Mouse (Mus musculus): ENCODE results near the gene Scamp2. TPM values are rescaled to one million over a fixed set of nuclear protein-coding genes. Genes with fewer than 3 reads are reported as not detected.

Gene Scamp2
- polyA plus RNA-seq (2021; fragmentation: Nextera tagmentation) = 33.9 and 37.4 TPM in 2 replicates
- long read RNA-seq, experiment 1, transcript Scamp2-201 (9 exons, 2,340 nt) = major isoform, 69 of 76 reads
- long read RNA-seq, experiment 1, partial matches to known transcripts = 4 of 76 reads
- long read RNA-seq, experiment 1, other reads (novel, unspliced or antisense) = 3 of 76 reads
- long read RNA-seq, experiment 2, transcript Scamp2-201 (9 exons, 2,340 nt) = major isoform, 133 of 145 reads
- long read RNA-seq, experiment 2, partial matches to known transcripts = 1 of 145 reads
- long read RNA-seq, experiment 2, other reads (novel, unspliced or antisense) = 11 of 145 reads

DNA sequence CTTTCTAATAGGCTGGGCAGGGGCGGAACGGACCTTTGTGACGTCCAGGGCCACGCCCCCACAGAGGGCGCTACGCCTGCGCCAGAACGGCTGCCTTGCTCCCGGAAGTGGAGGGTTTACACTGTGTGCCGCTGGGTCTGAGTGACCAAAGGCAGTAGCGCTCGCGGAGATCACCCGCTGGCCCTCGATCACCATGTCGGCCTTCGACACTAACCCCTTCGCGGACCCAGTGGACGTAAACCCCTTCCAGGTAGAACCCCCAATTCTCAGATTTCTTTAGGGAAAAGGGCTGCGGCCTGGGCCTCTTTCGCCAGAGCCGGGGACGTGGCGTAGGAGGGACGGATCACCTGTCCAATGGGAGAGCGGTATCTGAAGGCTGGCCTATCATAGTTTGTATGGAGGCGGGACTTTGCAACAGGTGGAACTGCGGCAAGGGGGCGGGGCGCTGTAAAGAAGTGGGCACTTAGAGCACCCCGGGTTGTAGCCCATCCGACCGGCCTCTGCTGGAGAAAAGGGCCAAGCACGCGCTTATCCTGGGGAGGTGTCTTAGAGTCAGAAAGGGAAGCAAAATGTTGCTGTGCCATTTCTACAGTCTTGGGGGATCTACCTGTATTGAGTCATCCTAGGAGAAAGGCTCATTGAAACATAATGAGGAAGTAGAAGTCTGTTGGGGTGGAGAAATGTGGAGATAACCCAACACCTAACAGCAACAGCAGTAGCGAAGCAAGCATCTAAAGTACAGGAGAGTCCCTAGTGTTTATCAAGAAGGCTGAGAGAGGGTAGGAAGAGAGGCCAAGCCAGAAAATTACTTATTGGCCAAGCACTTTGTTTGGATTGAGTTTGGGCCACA is at the start of gene Scamp2:
Scamp2 (plus strand) TSS at position 83 of the 850 bp plus-strand sequence.

DNA sequence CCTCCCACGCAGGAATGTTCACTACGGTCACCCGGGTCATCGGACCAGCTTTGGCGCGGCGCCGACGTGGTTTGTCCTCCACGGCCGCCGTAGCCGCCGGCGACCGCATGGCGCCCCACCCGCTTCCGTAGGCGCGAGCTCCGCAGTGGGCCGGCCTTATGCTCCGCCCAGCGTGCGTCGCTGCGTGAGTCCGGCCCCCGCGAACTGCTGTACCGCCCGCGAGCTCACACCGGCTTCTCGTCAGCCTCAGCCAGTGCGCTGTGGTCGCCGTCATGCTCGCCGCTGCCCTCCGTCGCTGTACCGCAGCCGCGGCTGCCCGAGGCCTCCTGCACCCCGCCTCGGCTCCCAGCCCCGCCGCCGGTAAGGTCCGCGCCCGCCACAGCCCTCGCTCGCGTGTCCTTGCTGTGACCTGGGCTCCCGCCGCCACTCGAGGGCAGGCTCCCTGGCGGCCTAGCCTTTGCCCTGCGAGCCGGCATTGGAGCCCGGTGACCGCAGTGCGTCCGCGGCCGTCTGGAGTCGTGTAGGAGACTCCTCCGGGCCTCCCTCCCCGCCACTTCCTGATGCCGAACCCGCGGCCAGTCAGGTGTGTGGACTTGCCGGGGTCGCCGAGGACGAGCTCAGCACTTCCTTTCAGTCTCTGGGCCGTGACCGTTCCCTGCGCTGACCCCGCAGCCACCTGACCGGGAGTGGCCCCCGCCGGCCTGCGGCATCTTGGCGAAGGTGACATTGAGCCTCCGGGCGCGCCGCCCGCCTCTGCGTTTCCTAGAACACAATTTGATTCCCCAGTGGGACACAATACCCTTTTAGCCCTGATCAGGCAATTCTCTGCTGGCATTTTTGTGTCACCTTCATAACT is 39.5 kb upstream of the Scamp2 start, which contains the start of gene Cox5a:
Cox5a (plus strand) TSS at position 219 of the 856 bp plus-strand sequence.

DNA sequence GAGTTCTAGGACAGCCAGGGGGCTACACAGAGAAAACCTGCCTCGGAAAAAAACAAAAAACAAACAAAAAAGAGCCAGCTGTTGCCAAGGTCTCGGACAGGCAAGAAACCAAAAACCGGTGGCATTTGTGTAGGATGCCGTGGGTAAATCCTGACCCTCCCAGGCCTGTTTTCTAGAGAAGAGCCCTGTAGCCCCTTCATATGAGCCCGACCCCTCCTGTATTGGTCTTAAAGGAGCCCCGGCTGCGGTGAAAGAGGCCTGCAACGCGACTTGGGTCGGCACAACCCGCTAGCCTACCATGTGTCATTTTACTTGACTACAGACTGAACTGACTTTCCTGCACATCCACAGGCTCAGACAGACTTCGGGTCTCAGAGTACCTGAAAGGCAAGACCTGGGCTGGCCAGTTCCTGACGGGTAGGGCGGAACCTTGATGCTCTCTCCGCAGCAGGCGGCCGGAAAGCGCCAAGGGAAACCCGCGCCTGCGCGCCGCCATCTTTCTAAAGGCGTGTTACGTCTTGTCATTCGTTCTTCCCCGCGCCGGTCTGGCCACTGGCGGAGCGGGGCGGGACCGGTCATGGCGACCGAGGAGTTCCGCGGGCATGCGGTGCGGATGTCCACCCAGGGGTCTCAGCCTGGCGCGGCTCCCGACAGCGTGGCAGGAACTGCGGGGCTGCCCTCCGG is 23.6 kb upstream of the Scamp2 start, which contains the start of gene Fam219b:
Fam219b (plus strand) TSS at position 485 of the 684 bp plus-strand sequence.

DNA sequence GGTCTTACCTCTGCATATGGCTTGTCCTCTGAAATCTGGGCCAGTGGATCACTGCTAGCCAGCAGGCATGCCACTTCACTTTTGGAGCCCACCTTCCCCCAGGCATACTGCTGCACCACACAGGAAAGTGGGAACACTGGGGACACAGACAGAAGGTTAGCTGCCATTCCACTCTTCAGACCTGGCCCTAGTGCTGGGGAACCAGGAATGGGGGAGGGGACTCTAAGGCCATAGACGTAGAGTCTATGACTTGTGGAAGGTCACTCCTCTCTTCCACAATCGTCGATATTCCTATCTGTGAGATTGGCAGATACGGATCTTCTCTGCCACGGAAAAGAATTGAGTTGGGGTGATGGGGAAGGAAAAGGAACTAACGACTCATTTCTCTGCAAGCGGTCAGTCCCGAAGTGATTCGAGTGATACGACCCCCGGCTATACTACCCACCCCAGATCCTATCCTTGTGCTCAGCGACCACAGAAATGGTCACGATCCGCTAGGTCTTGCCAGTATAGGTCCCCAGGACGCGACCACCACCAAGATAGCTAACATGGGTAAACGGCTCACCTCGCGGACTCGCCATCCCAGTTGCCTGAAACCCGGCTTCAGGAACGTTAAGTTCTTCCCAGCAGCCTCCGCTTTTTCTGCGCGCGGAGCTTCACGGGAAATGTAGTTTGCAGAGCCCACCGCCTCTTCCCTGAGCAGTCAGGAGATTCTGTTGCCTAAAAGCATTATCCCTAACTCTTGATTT is 8.4 kb upstream of the Scamp2 start, which contains the start of gene Mpi:
Mpi (minus strand) TSS at position 625 of the 749 bp plus-strand sequence.

DNA sequence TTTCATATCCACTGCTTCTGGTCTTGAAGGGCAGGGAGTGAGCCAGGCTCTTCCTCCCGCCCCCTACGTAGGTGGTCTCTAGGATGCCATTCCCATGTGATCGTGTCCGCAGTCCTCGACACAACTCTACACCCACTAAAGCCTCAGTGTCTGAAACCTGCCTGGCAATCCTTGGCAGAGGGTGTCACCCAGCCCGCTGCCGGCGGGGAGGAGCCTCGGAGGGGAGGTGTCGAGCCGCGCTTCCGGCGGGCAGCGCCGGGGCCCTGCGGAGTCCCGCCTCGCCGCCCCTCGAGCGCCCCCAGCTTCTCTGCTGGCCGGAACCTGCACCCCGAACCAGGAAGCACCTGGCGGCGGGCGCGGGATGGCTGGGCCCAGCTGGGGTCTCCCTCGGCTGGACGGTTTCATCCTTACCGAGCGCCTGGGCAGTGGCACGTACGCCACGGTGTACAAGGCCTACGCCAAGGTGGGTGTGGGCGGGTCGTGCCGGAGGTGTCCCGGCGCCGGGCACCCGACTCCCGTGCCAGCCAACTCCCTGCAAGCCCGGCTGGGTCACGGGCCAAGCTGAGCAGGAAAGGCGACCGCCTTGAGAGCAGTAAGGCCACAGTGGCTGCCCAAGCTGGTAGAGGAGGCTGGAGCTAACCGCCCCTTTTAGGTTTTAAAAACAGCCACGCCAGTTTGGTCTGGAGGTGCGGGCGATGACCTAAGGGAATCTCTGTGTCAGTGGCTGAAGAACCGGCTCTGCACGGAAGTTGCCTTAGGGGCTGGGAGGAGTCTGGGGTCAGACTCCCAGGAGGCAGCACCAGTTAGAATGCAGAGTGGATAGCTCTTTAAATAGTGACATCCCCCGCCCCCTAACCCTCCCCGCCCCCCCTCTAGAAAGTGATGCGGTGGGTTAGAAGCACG is 28.7 kb downstream of the Scamp2 start, which contains the start of gene Ulk3:
Ulk3 (plus strand) TSS at position 229 of the 903 bp plus-strand sequence.

DNA sequence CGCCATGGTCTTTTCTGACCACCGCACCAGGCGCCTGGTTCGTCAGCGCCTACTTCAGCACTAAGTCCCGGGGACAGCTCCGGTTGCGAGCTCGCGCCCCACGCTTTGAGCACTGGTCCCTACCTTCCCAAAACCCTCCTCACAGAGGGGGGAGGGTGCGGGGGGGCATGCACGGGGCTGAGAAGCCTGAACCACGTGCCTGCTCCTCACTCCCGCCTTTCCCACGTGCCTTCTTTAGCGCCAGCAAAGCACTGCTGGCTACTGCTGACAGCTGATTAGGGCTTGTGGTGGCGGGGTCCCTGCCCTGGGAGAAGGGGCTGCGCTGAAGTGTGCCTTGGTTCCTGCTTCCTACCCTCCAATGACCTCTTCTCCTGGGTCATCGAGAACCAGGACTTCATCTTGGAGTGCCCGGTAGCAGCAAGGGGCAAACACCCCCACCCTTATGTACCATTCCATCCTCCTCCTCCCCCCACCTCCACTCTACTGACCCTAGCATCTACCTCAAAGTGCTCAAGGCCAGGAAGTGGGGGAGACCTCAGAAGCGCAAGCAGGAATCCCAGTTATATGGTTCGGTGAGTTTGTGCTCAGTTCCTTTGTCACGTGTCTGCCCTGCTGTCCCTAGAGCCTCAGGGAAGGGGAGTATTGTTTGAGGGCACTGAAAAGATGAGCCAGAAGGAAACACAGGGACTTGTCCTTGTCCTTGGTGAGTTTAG is 45.6 kb downstream of the Scamp2 start, which contains the start of gene Cplx3:
Cplx3 (minus strand) TSS at position 143 of the 713 bp plus-strand sequence.

DNA sequence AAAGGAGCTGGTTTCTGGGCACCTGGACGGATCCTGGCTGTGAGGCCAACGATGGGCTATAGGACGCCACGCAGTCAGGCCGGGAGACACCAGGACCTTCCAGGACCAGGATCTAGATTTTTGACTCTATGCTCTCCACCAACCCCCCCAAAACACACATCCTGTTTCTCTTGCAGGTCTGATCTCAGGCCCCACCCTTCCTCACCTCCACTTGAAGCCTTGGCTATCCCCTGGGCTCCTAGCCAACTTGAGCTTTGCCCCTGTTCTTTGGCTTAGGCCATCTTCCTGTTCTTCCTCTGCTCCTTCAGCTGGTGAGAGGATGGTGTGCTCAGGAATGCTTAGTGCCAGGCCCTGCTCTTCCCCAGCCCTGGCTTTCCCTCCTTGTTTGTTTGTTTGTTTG is 59.9 kb downstream of the Scamp2 start, which contains the start of gene Lman1l:
Lman1l (minus strand) TSS at position 101 of the 400 bp plus-strand sequence.

Other genes starting within 250 kb of the Scamp2 start
- gene Ppcdc, start 120.8 kb upstream of the Scamp2 start, polyA plus RNA-seq (2021; fragmentation: Nextera tagmentation) = 16.6 and 17.1 TPM in 2 replicates
- 200 and 265 TPM in 2 replicates for gene Scamp5, start 92.9 kb upstream of the Scamp2 start, polyA plus RNA-seq (2021; fragmentation: Nextera tagmentation)
- gene Rpp25, start 56.9 kb upstream of the Scamp2 start, polyA plus RNA-seq (2021; fragmentation: Nextera tagmentation) = 17.8 and 20.5 TPM in 2 replicates
- 1,316 and 1,331 TPM in 2 replicates for gene Cox5a, start 39.7 kb upstream of the Scamp2 start, polyA plus RNA-seq (2021; fragmentation: Nextera tagmentation)
- 9.8 and 11.6 TPM in 2 replicates for gene Fam219b, start 23.4 kb upstream of the Scamp2 start, polyA plus RNA-seq (2021; fragmentation: Nextera tagmentation)
- gene Mpi, start 8.2 kb upstream of the Scamp2 start, polyA plus RNA-seq (2021; fragmentation: Nextera tagmentation) = 49.3 and 50.8 TPM in 2 replicates
- 7.0 and 9.7 TPM in 2 replicates for gene Ulk3, start 28.5 kb downstream of the Scamp2 start, polyA plus RNA-seq (2021; fragmentation: Nextera tagmentation)
- gene Cplx3, start 45.3 kb downstream of the Scamp2 start, polyA plus RNA-seq (2021; fragmentation: Nextera tagmentation) = 3.6 and 6.0 TPM in 2 replicates
- not detected in 2 replicates for gene Lman1l, start 59.8 kb downstream of the Scamp2 start, polyA plus RNA-seq (2021; fragmentation: Nextera tagmentation)
- gene Csk, start 92.7 kb downstream of the Scamp2 start, polyA plus RNA-seq (2021; fragmentation: Nextera tagmentation) = 3.8 and 4.6 TPM in 2 replicates
- not detected in 2 replicates for gene Cyp1a2, start 122.8 kb downstream of the Scamp2 start, polyA plus RNA-seq (2021; fragmentation: Nextera tagmentation)
- 0.10 TPM in 1 of 2 replicates, not detected in the other for gene Cyp1a1, start 127.0 kb downstream of the Scamp2 start, polyA plus RNA-seq (2021; fragmentation: Nextera tagmentation)
- 9.3 and 9.9 TPM in 2 replicates for gene Edc3, start 147.6 kb downstream of the Scamp2 start, polyA plus RNA-seq (2021; fragmentation: Nextera tagmentation)
- gene Clk3, start 204.9 kb downstream of the Scamp2 start, polyA plus RNA-seq (2021; fragmentation: Nextera tagmentation) = 27.9 and 34.7 TPM in 2 replicates

All from layer of hippocampus, adult 6 months (tissue).